Mouse (Mus musculus) inflammation-experienced regulatory T-cells, adult 6 months (primary cell): ENCODE measurements around the gene Fbxl8. TPM values are rescaled to one million over a fixed set of nuclear protein-coding genes. Genes with fewer than 3 reads are reported as not detected.
"Not testable (repeated sequence)": the region's sequence is repeated elsewhere in the genome, so short reads cannot be mapped to it uniquely, and the experiment has no call there.

Experiments used
- ATAC-seq: one replicate; pipeline ENCODE4 v1.8.0; 2017
- polyA plus RNA-seq, 3 experiments: library from polyadenylated mRNA; unstranded; fragments of 100-300 nt; shearing (Covaris generic); gene quantifications; one replicate each; pipeline ENCODE4 v1.2.1; 2017

The Fbxl8 gene
- polyA plus RNA-seq, result 10 to 100 TPM; 18.5 to 24.7 (median 18.5) TPM

GRCm38 (mm10) chr8:105264024-105264982 is at the start of gene Fbxl8, which contains the start of gene Tradd:
Gene Fbxl8, plus strand, starts transcription at chr8:105264648.
Gene Tradd, minus strand, starts transcription at chr8:105264609.
- peak; percentile 66 for ATAC-seq

GRCm38 (mm10) chr8:105217926-105218522 is 46.4 kb upstream of the Fbxl8 start:
- peak; percentile 71 for ATAC-seq

GRCm38 (mm10) chr8:105223850-105224249 is 40.6 kb upstream of the Fbxl8 start:
- ATAC-seq, result no peak

GRCm38 (mm10) chr8:105224413-105225271 is 39.8 kb upstream of the Fbxl8 start, which contains the start of gene D230025D16Rik:
Gene D230025D16Rik, plus strand, starts transcription at chr8:105225145.
- peak; percentile 91 for ATAC-seq

GRCm38 (mm10) chr8:105225272-105225593 is 39.2 kb upstream of the Fbxl8 start:
- peak; percentile 46 for ATAC-seq

GRCm38 (mm10) chr8:105225917-105226316 is 38.5 kb upstream of the Fbxl8 start:
- ATAC-seq, result no peak

- no peak for ATAC-seq
Observed at GRCm38 (mm10) chr8:105231503-105232320, 32.7 kb upstream of the Fbxl8 start.

GRCm38 (mm10) chr8:105232321-105232693 is 32.1 kb upstream of the Fbxl8 start:
- not testable (repeated sequence) for ATAC-seq

- no peak for ATAC-seq
Observed at GRCm38 (mm10) chr8:105233126-105233935, 31.1 kb upstream of the Fbxl8 start.

- no peak for ATAC-seq
Observed at GRCm38 (mm10) chr8:105235206-105235605, 29.2 kb upstream of the Fbxl8 start.

GRCm38 (mm10) chr8:105237442-105238142 is 26.9 kb upstream of the Fbxl8 start:
- ATAC-seq, result no peak

- ATAC-seq, result no peak
Observed at GRCm38 (mm10) chr8:105241016-105241415, 23.4 kb upstream of the Fbxl8 start.

- no peak for ATAC-seq
Observed at GRCm38 (mm10) chr8:105251954-105252353, 12.5 kb upstream of the Fbxl8 start.

- no peak for ATAC-seq
Observed at GRCm38 (mm10) chr8:105252680-105253537, 11.5 kb upstream of the Fbxl8 start.

- ATAC-seq, result peak; percentile 4
Observed at GRCm38 (mm10) chr8:105253766-105254151, 10.7 kb upstream of the Fbxl8 start.

GRCm38 (mm10) chr8:105254152-105254965 is 10.1 kb upstream of the Fbxl8 start:
- ATAC-seq, result peak; percentile 86

- peak; percentile 47 for ATAC-seq
Observed at GRCm38 (mm10) chr8:105254966-105255350, 9.5 kb upstream of the Fbxl8 start, which contains the start of gene B3gnt9. Gene B3gnt9, minus strand, starts transcription at chr8:105255153.
